Mouse (Mus musculus) lung, postnatal 0 days (tissue): ENCODE measurements at regions not wholly inside any gene's neighbourhood (a gene's known extent, or its start where the extent isn't known, plus 50 kb on each side); places are given as distances from the start of the nearest gene placed in this dataset.

Experiments
- CTCF ChIP-seq: IDR thresholded peaks from 2 replicates; pipeline ENCODE4 v1.5.1; 2016; ENCODE audit warnings: antibody characterized with exemption, mild to moderate bottlenecking
- EP300 ChIP-seq: IDR thresholded peaks from 2 replicates; pipeline ENCODE4 v1.6.1; 2016; ENCODE audit warnings: antibody characterized with exemption, mild to moderate bottlenecking, control low read depth

DNA sequence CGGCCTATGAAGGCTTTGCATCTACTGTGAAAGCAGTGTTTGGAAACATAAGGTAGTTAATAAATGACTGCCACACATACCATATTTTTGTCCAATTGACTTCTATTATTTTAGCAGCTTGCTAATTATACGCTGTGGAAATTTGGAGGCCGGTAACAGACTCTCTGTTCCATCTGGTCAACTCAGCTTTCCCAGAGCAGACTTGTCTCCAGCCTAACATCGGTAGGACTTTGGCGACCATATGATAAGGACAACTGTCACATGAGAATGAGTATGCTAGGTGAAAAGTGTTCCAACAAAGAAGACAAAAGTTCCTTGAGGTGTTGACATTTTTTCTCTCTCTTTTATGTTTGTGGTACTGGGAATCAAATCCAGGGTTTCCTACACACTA lies 197.5 kb upstream of the Myo3a start:
- TF ChIP-seq CTCF (no peak), EP300 (no peak)
